Mouse (Mus musculus) neural tube, postnatal 0 days (tissue): ENCODE results near the gene Olfr1079. TPM values are rescaled to one million over a fixed set of nuclear protein-coding genes. Genes with fewer than 3 reads are reported as not detected.

Experiments
- polyA plus RNA-seq: library from polyadenylated mRNA; unstranded; fragments of >200 nt; fragmentation: Nextera tagmentation; extraction: Ambion mirVana; gene quantifications from 2 replicates; pipeline ENCODE4 v1.2.1, GENCODE M21; 2015

The Olfr1079 gene
- polyA plus RNA-seq = not detected in 2 replicates

DNA sequence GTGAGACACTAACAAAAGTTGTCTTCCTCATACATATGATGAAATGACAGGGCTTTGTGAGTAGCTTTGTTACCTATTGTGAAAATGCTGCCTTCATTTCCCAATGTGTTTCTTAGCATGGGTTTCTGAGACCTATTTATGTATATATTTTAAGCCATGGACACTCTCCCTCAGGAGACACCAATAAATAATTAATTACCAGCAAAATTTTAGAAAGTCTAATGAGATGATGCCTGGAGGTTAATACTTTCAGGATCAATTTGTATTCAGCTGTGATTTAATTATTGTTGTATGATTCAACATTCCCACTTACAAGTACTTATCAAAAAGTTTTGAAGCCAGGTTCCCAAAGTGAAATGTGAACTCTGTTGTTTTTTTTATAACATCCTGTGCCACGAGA, at the start of gene Olfr1079:
Gene Olfr1079, minus strand, starts transcription at position 101 of the 400 bp plus-strand sequence.

GRCm38 (mm10) chr2:86558135-86558534, 15.9 kb upstream of the Olfr1079 start, which contains the start of gene Olfr1080:
Gene Olfr1080, minus strand, starts transcription at chr2:86558235.

DNA sequence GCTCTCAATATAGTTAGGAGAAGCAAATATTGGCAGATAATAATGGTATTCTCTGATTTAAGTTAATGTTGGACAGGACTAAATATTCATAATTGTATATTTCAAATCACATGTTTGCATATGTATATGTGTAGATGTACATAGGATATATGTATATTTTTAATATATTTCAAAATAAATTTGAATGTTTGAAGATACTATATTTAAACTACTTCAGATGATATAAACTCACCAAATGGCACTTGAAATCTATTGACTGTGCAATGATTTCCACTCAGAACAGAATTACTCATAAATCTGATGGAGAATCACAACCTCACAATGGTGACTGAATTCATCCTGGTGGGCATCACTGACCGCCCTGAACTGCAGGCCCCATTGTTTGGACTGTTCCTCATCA, 34.1 kb downstream of the Olfr1079 start, which contains the start of gene Olfr1076:
Gene Olfr1076, plus strand, starts transcription at position 301 of the 400 bp plus-strand sequence.

GRCm38 (mm10) chr2:86487286-86487685, 55.0 kb downstream of the Olfr1079 start, which contains the start of gene Olfr228:
Gene Olfr228, minus strand, starts transcription at chr2:86487386.

Other genes starting within 250 kb of the Olfr1079 start
- gene Olfr1053, start 227.2 kb downstream of the Olfr1079 start, polyA plus RNA-seq = not detected in 2 replicates
- gene Olfr1054, start 207.0 kb downstream of the Olfr1079 start, polyA plus RNA-seq = not detected in 2 replicates
- not detected in 2 replicates for gene Olfr1055, start 192.2 kb downstream of the Olfr1079 start, polyA plus RNA-seq
- gene Olfr1056, start 180.0 kb downstream of the Olfr1079 start, polyA plus RNA-seq = not detected in 2 replicates
- not detected in 2 replicates for gene Olfr1057, start 164.1 kb downstream of the Olfr1079 start, polyA plus RNA-seq
- not detected in 2 replicates for gene Olfr1058, start 153.9 kb downstream of the Olfr1079 start, polyA plus RNA-seq
- not detected in 2 replicates for gene Olfr1061, start 128.4 kb downstream of the Olfr1079 start, polyA plus RNA-seq
- gene Olfr1062, start 115.7 kb downstream of the Olfr1079 start, polyA plus RNA-seq = not detected in 2 replicates
- not detected in 2 replicates for gene Olfr1065, start 91.9 kb downstream of the Olfr1079 start, polyA plus RNA-seq
- not detected in 2 replicates for gene Olfr1066, start 86.2 kb downstream of the Olfr1079 start, polyA plus RNA-seq
- gene Olfr228, start 55.1 kb downstream of the Olfr1079 start, polyA plus RNA-seq = not detected in 2 replicates
- not detected in 2 replicates for gene Olfr1076, start 34.0 kb downstream of the Olfr1079 start, polyA plus RNA-seq
- not detected in 2 replicates for gene Olfr1080, start 15.8 kb upstream of the Olfr1079 start, polyA plus RNA-seq
- gene Olfr1082, start 56.5 kb upstream of the Olfr1079 start, polyA plus RNA-seq = not detected in 2 replicates
- not detected in 2 replicates for gene Olfr1084, start 97.2 kb upstream of the Olfr1079 start, polyA plus RNA-seq
- gene Olfr1085, start 119.5 kb upstream of the Olfr1079 start, polyA plus RNA-seq = not detected in 2 replicates
- not detected in 2 replicates for gene Olfr1086, start 137.6 kb upstream of the Olfr1079 start, polyA plus RNA-seq
- not detected in 2 replicates for gene Olfr1087, start 155.9 kb upstream of the Olfr1079 start, polyA plus RNA-seq
- gene Olfr1089, start 191.2 kb upstream of the Olfr1079 start, polyA plus RNA-seq = not detected in 2 replicates
- gene Olfr1090, start 216.5 kb upstream of the Olfr1079 start, polyA plus RNA-seq = not detected in 2 replicates
- not detected in 2 replicates for gene Olfr1093, start 240.0 kb upstream of the Olfr1079 start, polyA plus RNA-seq